Mouse (Mus musculus): Measurements from ENCODE around the gene Ccr9.

- TF ChIP-seq CTCF (IDR thresholded peaks at IDR 0.05; ENCODE audit: borderline replicate concordance, insufficient read depth, low read depth, low read length) (no peak), POLR2A (IDR thresholded peaks at IDR 0.05; ENCODE audit: borderline replicate concordance, insufficient read depth, low read length) (no peak)
Observed at GRCm38 (mm10) chr9:123814821-123815220, 136.6 kb downstream of the Ccr9 start.

Data from cerebellum, adult 2 months (tissue).